Mouse (Mus musculus) kidney, postnatal 4 days (tissue): ENCODE measurements at regions not wholly inside any gene's neighbourhood (a gene's known extent, or its start where the extent isn't known, plus 50 kb on each side); places are given as distances from the start of the nearest gene placed in this dataset.

Experiments used
- DNase-seq, 2 experiments: peaks; one replicate each; pipeline ENCODE4 v3.0.0; 2021; ENCODE audit warnings: mixed read lengths in 2 of 2

- peak in 1 of 2 experiments; percentile 12 for DNase-seq
These were observed 140.2 kb upstream of the Fggy start for GRCm38 (mm10) chr4:95417075-95417474.

DNA sequence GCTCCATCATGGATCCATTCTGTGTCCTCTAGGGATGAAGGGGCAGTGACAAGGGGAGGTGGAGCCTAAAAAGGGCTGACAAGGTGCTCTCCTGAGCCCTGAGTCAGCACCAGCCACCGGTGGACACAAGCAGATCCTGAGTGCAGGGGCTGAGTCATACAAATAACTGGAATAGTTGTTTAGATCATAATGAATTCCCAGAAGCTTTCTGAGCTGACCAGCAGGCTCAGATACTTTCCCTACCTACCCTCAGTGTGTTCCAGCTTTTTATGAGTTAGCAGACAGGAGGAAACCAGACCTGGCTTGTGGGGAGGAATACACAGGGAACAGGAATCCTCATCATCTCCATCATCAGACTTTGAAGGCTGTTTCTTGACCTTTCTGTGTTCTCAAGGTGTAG, 130.7 kb upstream of the Fggy start:
- DNase-seq = no peak

GRCm38 (mm10) chr4:95434543-95434942, 122.8 kb upstream of the Fggy start:
- peak in 1 of 2 experiments; percentile 15 for DNase-seq

DNA sequence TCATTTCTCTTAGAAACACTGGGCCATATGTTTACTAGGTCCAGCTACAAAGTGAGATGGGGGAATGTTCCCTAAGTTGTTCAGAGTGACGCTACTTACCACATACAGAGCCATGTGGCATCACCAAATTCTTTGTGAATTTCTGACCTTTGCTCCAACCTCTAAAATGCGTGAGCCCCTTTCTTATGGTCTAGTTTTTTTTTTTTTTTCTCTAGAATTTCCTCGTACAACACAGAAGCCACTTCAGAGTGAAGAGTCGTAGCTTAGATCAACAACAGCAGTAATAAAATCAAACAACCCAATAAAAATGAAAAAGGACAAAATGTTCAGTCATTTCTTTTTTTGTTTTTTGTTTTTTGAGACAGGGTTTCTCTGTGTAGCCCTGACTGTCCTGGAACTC, 122.2 kb upstream of the Fggy start:
- DNase-seq = no peak

- no peak for DNase-seq
These were observed 117.5 kb upstream of the Fggy start for GRCm38 (mm10) chr4:95439834-95440233.

DNA sequence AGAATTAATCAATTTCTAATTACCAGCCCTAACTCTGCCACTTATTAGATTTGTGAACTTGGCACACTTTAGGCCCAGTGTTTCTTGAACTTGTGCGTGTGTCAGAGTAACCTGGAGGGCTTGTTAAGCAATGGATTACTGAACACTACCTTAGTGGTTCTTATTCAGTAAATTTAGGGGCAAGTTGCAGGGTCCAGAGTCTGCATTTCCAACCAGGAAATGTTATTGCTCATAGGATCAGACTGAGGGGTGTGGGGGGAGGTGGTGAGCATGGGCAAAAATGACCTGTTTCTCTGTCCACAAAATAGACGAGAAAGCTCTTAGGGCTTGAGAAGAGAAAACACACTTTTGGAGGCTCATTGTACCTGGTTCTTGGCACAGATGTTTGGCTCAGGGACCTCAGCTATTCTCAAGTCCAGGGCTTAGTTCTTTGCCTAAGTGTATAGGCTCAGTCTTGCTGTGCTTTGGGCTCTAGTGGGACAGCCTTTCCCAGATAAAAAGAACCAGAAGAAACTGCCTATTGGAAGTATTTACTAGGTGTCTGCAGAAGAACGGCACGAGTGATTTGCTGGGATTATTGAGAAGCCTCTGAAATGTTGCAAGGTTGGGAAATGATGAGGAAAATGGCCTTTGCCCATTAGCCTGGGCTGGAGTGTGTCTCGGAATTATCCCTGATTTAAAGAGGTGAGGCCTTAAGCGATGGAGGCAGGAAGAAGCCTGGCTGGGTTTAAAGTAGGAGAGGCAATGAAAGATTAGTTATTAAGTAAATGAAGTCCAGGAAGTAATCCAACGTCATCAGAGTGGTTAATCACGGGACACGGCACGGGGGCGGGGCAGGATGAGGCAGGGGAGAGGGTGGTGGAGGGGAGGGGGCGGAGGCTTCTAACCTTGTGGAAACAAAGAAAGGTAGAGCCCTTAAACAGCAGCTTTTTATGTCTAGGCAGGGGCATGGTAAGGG, 113.2 kb upstream of the Fggy start:
- DNase-seq = peak; percentile 81 to 90

DNA sequence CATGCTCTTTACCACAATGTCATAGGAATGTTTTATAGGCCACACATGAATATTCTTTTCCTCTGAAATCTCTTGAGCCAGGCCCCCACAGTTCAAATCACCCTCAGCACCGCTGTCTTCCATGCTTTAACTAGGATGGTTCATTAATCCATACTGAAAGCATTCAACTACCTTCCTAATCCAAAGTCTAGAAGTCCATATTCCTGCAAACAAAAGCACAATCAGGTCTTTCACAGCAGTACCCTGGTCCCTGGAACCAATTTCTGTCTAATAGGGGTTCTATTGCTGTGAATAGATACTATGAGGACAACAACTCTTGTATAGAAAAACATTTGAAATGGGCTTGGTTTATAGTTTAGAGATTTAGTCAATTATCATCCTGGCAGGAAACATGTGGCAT, 107.0 kb upstream of the Fggy start:
- no peak for DNase-seq

DNA sequence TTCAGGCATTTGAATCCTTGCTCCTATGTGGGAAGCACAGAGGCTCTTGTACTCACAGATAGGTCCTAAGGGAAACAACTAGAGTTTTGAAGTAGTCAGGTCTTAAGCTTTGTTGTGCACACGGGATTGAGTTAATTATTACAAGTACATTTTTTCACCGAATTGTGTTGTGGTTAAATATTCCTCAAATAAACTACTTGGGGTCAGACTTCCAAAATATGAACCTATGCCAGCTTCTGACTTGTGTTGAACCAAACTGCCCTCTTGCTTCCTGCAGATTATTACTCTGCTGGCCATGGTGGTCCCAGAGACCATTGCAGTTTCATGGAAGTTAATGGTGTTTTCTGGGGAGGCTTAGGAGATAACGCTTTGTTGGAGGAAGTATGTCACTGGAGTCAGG, 105.5 kb upstream of the Fggy start:
- peak in 1 of 2 experiments; percentile 16 for DNase-seq

GRCm38 (mm10) chr4:95456318-95456717, 101.0 kb upstream of the Fggy start:
- no peak for DNase-seq

DNA sequence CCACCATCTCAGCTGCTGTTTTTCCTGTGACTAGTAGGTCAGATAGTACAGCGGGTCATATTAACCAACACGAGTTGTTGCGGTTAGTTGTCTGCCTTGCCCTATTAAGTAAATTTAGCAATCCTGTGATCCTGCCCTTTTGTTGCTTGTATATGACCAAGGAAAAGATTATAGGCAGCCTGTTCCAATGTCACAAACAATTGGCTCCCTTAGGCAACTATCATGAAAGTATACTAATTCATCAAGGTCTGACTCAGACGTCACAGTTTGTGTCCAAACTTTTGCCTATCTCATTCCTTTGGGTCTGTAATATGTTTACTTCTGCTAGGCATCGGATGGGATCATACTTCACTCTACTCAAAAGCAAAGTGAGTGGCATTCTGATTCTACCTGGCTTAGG, 100.4 kb upstream of the Fggy start:
- DNase-seq = no peak

- no peak for DNase-seq
These were observed 94.8 kb upstream of the Fggy start for GRCm38 (mm10) chr4:95462476-95462875.

GRCm38 (mm10) chr4:95463082-95463825, 94.1 kb upstream of the Fggy start:
- DNase-seq = no peak

DNA sequence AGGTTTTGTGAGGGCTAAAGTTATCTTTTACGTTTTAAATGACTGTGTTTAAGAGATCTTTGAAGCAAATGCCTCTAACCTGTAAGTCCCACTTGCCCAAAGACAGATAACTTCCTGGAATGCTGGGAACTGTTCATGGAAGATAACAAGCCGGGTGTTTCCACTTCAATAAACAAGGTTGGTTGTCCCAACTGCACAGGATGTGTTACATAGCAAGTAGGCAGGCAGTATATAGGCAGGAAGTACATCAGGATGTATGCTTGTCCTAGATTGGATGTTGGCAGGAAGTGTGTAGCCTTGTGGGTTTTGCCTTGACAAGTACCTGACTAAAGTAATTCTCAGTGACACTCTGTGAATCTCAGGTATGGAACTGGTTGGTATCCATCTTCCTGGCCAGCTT, 90.7 kb upstream of the Fggy start:
- no peak for DNase-seq

DNA sequence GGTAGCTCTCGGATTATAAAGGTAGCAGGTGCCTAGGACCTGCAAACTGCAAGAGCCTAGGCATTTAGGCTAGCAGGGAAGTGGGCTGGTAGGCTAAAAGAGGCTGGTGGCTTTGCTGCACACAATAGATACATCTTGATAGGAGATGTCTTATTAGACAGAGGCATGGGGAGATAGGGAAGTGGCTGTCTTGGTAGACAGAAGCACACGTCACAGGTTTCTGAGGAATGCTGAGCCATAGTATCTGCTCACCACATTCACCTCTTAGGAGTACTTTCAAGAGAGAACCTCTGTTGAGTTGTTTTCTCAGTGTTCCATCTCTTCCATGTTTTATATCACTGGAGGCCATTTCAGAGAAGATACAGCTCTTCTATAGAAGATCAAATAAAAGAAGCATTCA, 89.8 kb upstream of the Fggy start:
- no peak for DNase-seq

DNA sequence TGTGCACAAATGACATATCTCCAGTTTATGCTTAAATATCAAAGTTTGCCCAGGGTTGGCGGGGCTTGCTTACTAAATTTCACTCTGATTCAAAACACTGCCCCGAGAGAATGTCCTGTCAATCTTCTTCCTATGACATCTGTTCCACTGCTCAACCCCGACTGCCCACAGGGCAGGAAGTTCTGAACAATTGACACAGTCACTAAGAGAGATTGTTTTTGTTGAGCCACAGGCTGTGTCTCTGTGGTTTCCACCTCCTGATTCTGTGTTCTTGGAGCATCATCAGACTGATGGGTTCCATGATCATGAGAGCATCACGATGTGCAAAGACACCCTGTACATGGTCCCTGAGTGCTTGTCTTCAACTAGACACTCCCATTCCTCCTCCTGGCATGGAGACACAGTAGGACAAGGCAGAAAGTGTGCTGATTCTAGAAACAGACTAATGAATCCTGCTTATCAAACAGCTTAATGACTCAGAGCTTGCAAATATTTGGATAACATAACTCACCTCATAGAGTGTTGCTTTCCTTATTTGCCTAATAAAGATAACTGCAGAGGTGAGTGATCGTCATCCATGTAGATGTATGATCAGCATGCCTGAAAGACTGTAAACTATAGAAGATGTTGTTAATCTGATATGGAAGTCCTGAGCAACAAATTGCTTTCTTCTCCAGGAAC, 82.4 kb upstream of the Fggy start:
- no peak for DNase-seq

DNA sequence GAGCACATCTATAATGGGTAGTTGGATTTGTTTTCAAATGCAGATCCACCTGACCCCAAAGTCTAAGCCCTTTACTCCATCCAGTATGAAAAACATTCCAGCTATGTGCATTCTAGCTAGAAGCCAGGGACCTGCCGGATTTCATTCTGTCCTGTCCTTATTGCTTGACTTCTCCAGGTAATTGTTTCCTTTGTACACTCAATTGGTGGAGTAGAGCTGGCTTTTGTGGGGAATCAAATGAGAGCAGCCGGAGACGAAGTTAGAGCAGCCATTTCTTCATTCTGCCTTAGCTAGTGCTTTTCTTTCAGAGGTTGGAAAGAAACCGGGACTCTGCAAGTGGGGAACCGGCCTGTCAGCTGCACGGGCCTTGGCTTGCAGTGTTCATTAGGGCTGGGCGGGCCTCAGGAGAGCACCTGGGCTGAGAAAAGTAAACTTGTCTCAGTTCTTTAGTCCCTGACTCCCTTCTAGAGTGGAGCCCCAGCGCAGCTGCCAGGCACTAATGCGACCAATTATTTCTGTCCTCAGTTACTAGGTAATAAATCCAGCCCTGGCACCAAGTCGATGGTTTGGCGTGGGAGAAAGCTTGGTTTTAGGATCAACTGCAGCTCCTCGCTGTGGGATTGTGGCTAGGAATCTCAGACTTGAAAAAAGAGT, 81.1 kb upstream of the Fggy start:
- DNase-seq = peak; percentile 31 to 38

- DNase-seq = peak; percentile 18 to 43
These were observed 73.7 kb upstream of the Fggy start for GRCm38 (mm10) chr4:95483571-95483970.

- DNase-seq = peak; percentile 3 to 8
These were observed 70.0 kb upstream of the Fggy start for GRCm38 (mm10) chr4:95487323-95487722.

GRCm38 (mm10) chr4:95487969-95488368, 69.3 kb upstream of the Fggy start:
- no peak for DNase-seq

DNA sequence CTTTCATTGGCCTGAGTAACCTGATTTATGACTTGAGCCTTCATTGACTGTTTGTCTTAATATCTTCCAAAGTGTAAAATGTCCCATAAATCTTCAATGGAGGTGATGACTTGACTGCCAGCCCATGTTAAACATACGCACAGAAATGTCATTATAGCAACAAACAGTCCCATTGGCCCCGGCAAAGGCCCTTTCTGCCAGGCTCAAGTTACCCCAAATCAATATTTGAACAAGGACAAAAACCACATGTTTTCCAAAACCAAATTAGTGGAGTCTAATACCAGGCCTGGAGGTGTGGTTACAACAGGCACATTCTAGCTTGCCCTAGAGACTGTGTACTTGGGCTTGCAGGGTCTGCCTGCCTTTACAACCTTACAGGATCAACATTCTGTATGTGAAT, 68.2 kb upstream of the Fggy start:
- no peak for DNase-seq

DNA sequence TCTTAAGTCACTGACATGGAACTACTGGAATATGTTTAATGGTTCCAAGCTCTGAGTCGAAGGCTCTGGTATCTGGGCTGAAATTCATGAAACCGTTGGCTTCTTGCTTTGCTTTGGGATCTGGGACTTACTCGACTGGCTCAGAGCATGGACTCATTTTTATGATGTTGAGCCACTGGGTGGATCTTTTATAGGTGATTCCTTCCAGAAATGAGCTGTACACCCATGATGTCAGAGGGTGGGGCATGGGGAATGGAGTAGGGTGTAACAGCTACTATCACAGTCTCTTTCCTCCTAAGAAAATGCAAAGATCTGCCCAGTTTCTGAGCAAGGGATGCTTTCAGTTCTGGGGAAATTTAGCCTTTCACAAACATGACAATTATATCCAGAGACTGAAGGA, 57.0 kb upstream of the Fggy start:
- no peak for DNase-seq

- DNase-seq = peak; percentile 17 to 29
These were observed 56.1 kb upstream of the Fggy start for GRCm38 (mm10) chr4:95501164-95501563.
